Mouse (Mus musculus): ENCODE measurements around the gene Cnpy2. TPM values are rescaled to one million over a fixed set of nuclear protein-coding genes. Genes with fewer than 3 reads are reported as not detected.
"Not testable (repeated sequence)": the region's sequence is repeated elsewhere in the genome, so short reads cannot be mapped to it uniquely, and the experiment has no call there.

Cnpy2 gene
- polyA plus RNA-seq, 1 experiment from 2014 or later: 184 TPM

- peaks cover 24% of the 10 kb centered on the region for H3K36me3 ChIP-seq (ENCODE audit: control insufficient read depth, insufficient read depth)
- not testable (repeated sequence) for H3K27me3 ChIP-seq (ENCODE audit: control insufficient read depth, insufficient read depth, low read length); H3K9ac ChIP-seq (ENCODE audit: low read length); H3K9me3 ChIP-seq (replicated peaks; ENCODE audit: control insufficient read depth, low read length); H3K4me2 ChIP-seq (ENCODE audit: low read depth, low read length); ATAC-seq (replicated peaks; ENCODE audit: extremely low read depth, insufficient read depth, low FRiP score); H3K4me3 ChIP-seq (ENCODE audit: low read length); H3K27ac ChIP-seq (ENCODE audit: low read length); H3K4me1 ChIP-seq (ENCODE audit: control insufficient read depth, insufficient read depth, low read length)
- WGBS: 80% methylated on average over 1 of the region's 1 CpGs
Observed at GRCm38 (mm10) chr10:128290594-128290993, 31.7 kb upstream of the Cnpy2 start.

- Histone ChIP-seq H3K4me3 (ENCODE audit: low read length) (peak overlapping the region; percentile 25; the same call in 1 of the 2 replicates), H3K4me1 (ENCODE audit: control insufficient read depth, insufficient read depth, low read length) (peaks cover 17% of the 10 kb centered on the region), H3K4me2 (ENCODE audit: low read depth, low read length) (peak overlapping the region; percentile 41), H3K36me3 (ENCODE audit: control insufficient read depth, insufficient read depth) (peaks cover 8% of the 10 kb centered on the region; the same call in 1 of the 2 replicates), H3K27ac (ENCODE audit: low read length) (peak overlapping the region; percentile 77; the same call in 1 of the 2 replicates), H3K9me3 (replicated peaks; ENCODE audit: control insufficient read depth, low read length) (no peaks in the 10 kb centered on the region), H3K9ac (ENCODE audit: low read length) (peak overlapping the region; percentile 28), H3K27me3 (ENCODE audit: control insufficient read depth, insufficient read depth, low read length) (no peaks in the 10 kb centered on the region)
- WGBS: 70% methylated on average over 13 of the region's 13 CpGs
- no peak for ATAC-seq (replicated peaks; ENCODE audit: extremely low read depth, insufficient read depth, low FRiP score)
Observed at GRCm38 (mm10) chr10:128296370-128297090, 25.7 kb upstream of the Cnpy2 start.

- H3K9me3 ChIP-seq (replicated peaks; ENCODE audit: control insufficient read depth, low read length): no peaks in the 10 kb centered on the region
- peak overlapping the region; percentile 28 for H3K9ac ChIP-seq (ENCODE audit: low read length)
- ATAC-seq (replicated peaks; ENCODE audit: extremely low read depth, insufficient read depth, low FRiP score): peak; percentile 30; the same call in 1 of the 2 replicates
- 45% methylated on average over 4 of the region's 4 CpGs for WGBS
- peak overlapping the region; percentile 41 for H3K4me2 ChIP-seq (ENCODE audit: low read depth, low read length)
- peaks cover 5% of the 10 kb centered on the region; the same call in 1 of the 2 replicates for H3K36me3 ChIP-seq (ENCODE audit: control insufficient read depth, insufficient read depth)
- H3K27ac ChIP-seq (ENCODE audit: low read length): peak overlapping the region; percentile 77
- no peaks in the 10 kb centered on the region for H3K27me3 ChIP-seq (ENCODE audit: control insufficient read depth, insufficient read depth, low read length)
- peaks cover 18% of the 10 kb centered on the region for H3K4me1 ChIP-seq (ENCODE audit: control insufficient read depth, insufficient read depth, low read length)
- H3K4me3 ChIP-seq (ENCODE audit: low read length): peak overlapping the region; percentile 25
Observed at GRCm38 (mm10) chr10:128297221-128297620, 25.0 kb upstream of the Cnpy2 start.

- H3K9ac ChIP-seq (ENCODE audit: low read length): peak overlapping the region; percentile 28
- ATAC-seq (replicated peaks; ENCODE audit: extremely low read depth, insufficient read depth, low FRiP score): peak; percentile 90
- WGBS: 52% methylated on average over 11 of the region's 11 CpGs
- peak overlapping the region; percentile 25 for H3K4me3 ChIP-seq (ENCODE audit: low read length)
- H3K27me3 ChIP-seq (ENCODE audit: control insufficient read depth, insufficient read depth, low read length): no peaks in the 10 kb centered on the region
- H3K9me3 ChIP-seq (replicated peaks; ENCODE audit: control insufficient read depth, low read length): no peaks in the 10 kb centered on the region
- 0 out of 2 replicates have a peak, but pooled peaks cover 1% of the 10 kb centered on the region for H3K36me3 ChIP-seq (ENCODE audit: control insufficient read depth, insufficient read depth)
- H3K4me2 ChIP-seq (ENCODE audit: low read depth, low read length): peak overlapping the region; percentile 41
- H3K4me1 ChIP-seq (ENCODE audit: control insufficient read depth, insufficient read depth, low read length): peaks cover 22% of the 10 kb centered on the region
- peak overlapping the region; percentile 77 for H3K27ac ChIP-seq (ENCODE audit: low read length)
Observed at GRCm38 (mm10) chr10:128297622-128298021, 24.6 kb upstream of the Cnpy2 start.

- Histone ChIP-seq H3K36me3 (ENCODE audit: control insufficient read depth, insufficient read depth) (no peaks in the 10 kb centered on the region), H3K27me3 (ENCODE audit: control insufficient read depth, insufficient read depth, low read length) (no peaks in the 10 kb centered on the region), H3K4me1 (ENCODE audit: control insufficient read depth, insufficient read depth, low read length) (peaks cover 22% of the 10 kb centered on the region), H3K9ac (ENCODE audit: low read length) (no peak overlapping the region; the same call in 1 of the 2 replicates), H3K27ac (ENCODE audit: low read length) (peak overlapping the region; percentile 77), H3K4me2 (ENCODE audit: low read depth, low read length) (no peak overlapping the region), H3K9me3 (replicated peaks; ENCODE audit: control insufficient read depth, low read length) (no peaks in the 10 kb centered on the region), H3K4me3 (ENCODE audit: low read length) (no peak overlapping the region)
- no peak for ATAC-seq (replicated peaks; ENCODE audit: extremely low read depth, insufficient read depth, low FRiP score)
- 70% methylated on average over 6 of the region's 6 CpGs for WGBS
Observed at GRCm38 (mm10) chr10:128298243-128298642, 24.0 kb upstream of the Cnpy2 start.

- WGBS: 73% methylated on average over 11 of the region's 11 CpGs
- Histone ChIP-seq H3K4me1 (ENCODE audit: control insufficient read depth, insufficient read depth, low read length) (peaks cover 22% of the 10 kb centered on the region), H3K9me3 (replicated peaks; ENCODE audit: control insufficient read depth, low read length) (no peaks in the 10 kb centered on the region), H3K27me3 (ENCODE audit: control insufficient read depth, insufficient read depth, low read length) (no peaks in the 10 kb centered on the region), H3K4me3 (ENCODE audit: low read length) (peak within 1 kb of the TSS; percentile 25), H3K4me2 (ENCODE audit: low read depth, low read length) (peak within 1 kb of the TSS; percentile 41), H3K9ac (ENCODE audit: low read length) (peak within 1 kb of the TSS; percentile 28), H3K27ac (ENCODE audit: low read length) (peak within 1 kb of the TSS; percentile 77), H3K36me3 (ENCODE audit: control insufficient read depth, insufficient read depth) (no peaks in the 10 kb centered on the region)
- ATAC-seq (replicated peaks; ENCODE audit: extremely low read depth, insufficient read depth, low FRiP score): no peak
Observed at GRCm38 (mm10) chr10:128298702-128299171, 23.5 kb upstream of the Cnpy2 start, which contains the start of gene Il23a. Gene Il23a (minus strand): TSS chr10:128298752.

- Histone ChIP-seq H3K4me1 (ENCODE audit: control insufficient read depth, insufficient read depth, low read length) (peaks cover 22% of the 10 kb centered on the region), H3K27ac (ENCODE audit: low read length) (peak overlapping the region; percentile 91), H3K27me3 (ENCODE audit: control insufficient read depth, insufficient read depth, low read length) (no peaks in the 10 kb centered on the region), H3K4me2 (ENCODE audit: low read depth, low read length) (peak overlapping the region; percentile 68), H3K4me3 (ENCODE audit: low read length) (peak overlapping the region; percentile 58), H3K36me3 (ENCODE audit: control insufficient read depth, insufficient read depth) (no peaks in the 10 kb centered on the region), H3K9ac (ENCODE audit: low read length) (peak overlapping the region; percentile 76), H3K9me3 (replicated peaks; ENCODE audit: control insufficient read depth, low read length) (no peaks in the 10 kb centered on the region)
- no peak for ATAC-seq (replicated peaks; ENCODE audit: extremely low read depth, insufficient read depth, low FRiP score)
- WGBS: 24% methylated on average over 3 of the region's 3 CpGs
Observed at GRCm38 (mm10) chr10:128302357-128302756, 19.9 kb upstream of the Cnpy2 start.

- H3K9ac ChIP-seq (ENCODE audit: low read length): peak overlapping the region; percentile 76
- WGBS: 0% methylated on average over 9 of the region's 9 CpGs
- peak; percentile 6; the same call in 1 of the 2 replicates for ATAC-seq (replicated peaks; ENCODE audit: extremely low read depth, insufficient read depth, low FRiP score)
- no peaks in the 10 kb centered on the region for H3K36me3 ChIP-seq (ENCODE audit: control insufficient read depth, insufficient read depth)
- peak overlapping the region; percentile 58 for H3K4me3 ChIP-seq (ENCODE audit: low read length)
- peak overlapping the region; percentile 68 for H3K4me2 ChIP-seq (ENCODE audit: low read depth, low read length)
- peak overlapping the region; percentile 91 for H3K27ac ChIP-seq (ENCODE audit: low read length)
- H3K9me3 ChIP-seq (replicated peaks; ENCODE audit: control insufficient read depth, low read length): no peaks in the 10 kb centered on the region
- H3K4me1 ChIP-seq (ENCODE audit: control insufficient read depth, insufficient read depth, low read length): peaks cover 19% of the 10 kb centered on the region
- no peaks in the 10 kb centered on the region for H3K27me3 ChIP-seq (ENCODE audit: control insufficient read depth, insufficient read depth, low read length)
Observed at GRCm38 (mm10) chr10:128302785-128303125, 19.5 kb upstream of the Cnpy2 start.

All from heart, embryonic 16.5 days (tissue).